Mouse (Mus musculus) forebrain, embryonic 11.5 days (tissue): ENCODE data around the gene Wdr45. TPM values are rescaled to one million over a fixed set of nuclear protein-coding genes. Genes with fewer than 3 reads are reported as not detected.

ENCODE experiments used
- ATAC-seq: fragments of 200-750 bp; cut with Nextera tagmentation; replicated peaks from 2 replicates; pipeline ENCODE4 v1.8.0; 2017; ENCODE audit warnings: moderate TSS enrichment; ENCODE audit not compliant: low FRiP score
- DNase-seq: peaks from one replicate; pipeline ENCODE4 v3.0.0-alpha.2; 2017; ENCODE audit warnings: low spot score
- H3K27ac ChIP-seq: fragments of 300-500 bp; sonication (generic); 2 replicates; pipeline ENCODE4 v1.5.1; 2014; ENCODE audit warnings: low read depth, low read length
- H3K27me3 ChIP-seq: fragments of 300-500 bp; sonication (generic); 2 replicates; pipeline ENCODE4 v1.6.1; 2014; ENCODE audit warnings: mild to moderate bottlenecking, low read length, mixed read lengths; ENCODE audit not compliant: control insufficient read depth, insufficient read depth
- H3K36me3 ChIP-seq: fragments of 300-500 bp; sonication (generic); 2 replicates; pipeline ENCODE4 v1.6.1; 2014; ENCODE audit warnings: mild to moderate bottlenecking, low read length, moderate library complexity, mixed read lengths; ENCODE audit not compliant: control insufficient read depth, insufficient read depth
- H3K4me1 ChIP-seq: fragments of 300-500 bp; sonication (generic); replicated peaks from 2 replicates; pipeline ENCODE4 v1.6.1; 2014; ENCODE audit warnings: low read length, mixed read lengths; ENCODE audit not compliant: control insufficient read depth, insufficient read depth
- H3K4me2 ChIP-seq: fragments of 300-500 bp; sonication (generic); 2 replicates; pipeline ENCODE4 v1.6.1; 2014; ENCODE audit warnings: low read depth, mild to moderate bottlenecking, low read length, moderate library complexity, mixed read lengths; ENCODE audit not compliant: severe bottlenecking
- H3K4me3 ChIP-seq: fragments of 300-500 bp; sonication (generic); 2 replicates; pipeline ENCODE4 v1.5.1; 2014; ENCODE audit warnings: low read depth, low read length
- H3K9ac ChIP-seq: fragments of 300-500 bp; sonication (generic); 2 replicates; pipeline ENCODE4 v1.6.1; 2014; ENCODE audit warnings: low read length
- H3K9me3 ChIP-seq: fragments of 300-500 bp; sonication (generic); 2 replicates; pipeline ENCODE4 v1.6.1; 2016; ENCODE audit warnings: low read length, mixed read lengths; ENCODE audit not compliant: control insufficient read depth
- WGBS: fragments of 180-500 bp; shearing (Covaris S2); extraction: QIAGEN DNeasy Blood & Tissue Kit; methylation state at CpG from one replicate; pipeline ENCODE4 v1.1.7; 2014; 5-methylcytosine and 5-hydroxymethylcytosine counted together
- polyA plus RNA-seq: library from polyadenylated mRNA; unstranded; fragments of >200 nt; fragmentation: Nextera tagmentation; extraction: Ambion mirVana; gene quantifications from 2 replicates; pipeline ENCODE4 v1.2.1, GENCODE M21; 2014

Wdr45 gene
- polyA plus RNA-seq, 1 experiment from 2014 or later: 17.2 TPM

DNA sequence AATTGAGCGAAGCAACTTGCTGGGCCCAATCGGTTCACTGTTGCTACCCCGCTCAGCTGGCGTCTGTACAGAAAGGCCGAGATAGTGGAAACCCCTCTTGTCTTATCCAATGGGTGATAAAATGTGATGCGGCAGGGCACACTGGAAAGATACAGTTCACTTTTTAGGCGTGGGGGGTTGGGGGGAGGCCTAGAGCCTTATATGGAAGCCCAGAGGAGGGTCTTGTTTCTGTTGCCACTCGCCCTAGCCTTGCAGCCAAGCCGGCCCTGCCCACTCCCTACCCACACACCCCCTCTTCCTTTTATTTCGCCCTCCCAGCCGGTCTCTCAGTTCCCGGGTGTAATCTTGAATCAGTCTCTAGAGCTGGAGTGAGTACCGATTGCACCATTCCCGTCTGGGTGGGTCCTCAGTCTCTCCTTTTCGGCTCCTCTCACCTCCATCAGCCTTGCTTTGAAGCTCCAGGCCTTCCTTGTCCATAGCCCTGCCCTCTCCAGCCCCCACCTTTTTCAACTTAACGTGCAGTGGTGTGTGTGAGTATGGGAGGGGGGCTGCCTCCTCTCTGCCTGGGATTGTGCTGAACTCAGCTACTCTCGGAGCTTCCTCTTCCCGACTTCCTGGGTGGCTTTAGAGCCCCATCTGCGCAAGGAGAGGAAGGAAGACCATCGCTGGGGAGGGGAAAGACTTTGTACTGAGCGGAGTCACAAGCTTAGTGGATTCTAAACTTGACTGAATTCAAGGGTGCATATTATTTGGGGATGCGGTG is 49.7 kb downstream of the Wdr45 start:
- 19% methylated on average over 21 of the region's 22 CpGs for WGBS

DNA sequence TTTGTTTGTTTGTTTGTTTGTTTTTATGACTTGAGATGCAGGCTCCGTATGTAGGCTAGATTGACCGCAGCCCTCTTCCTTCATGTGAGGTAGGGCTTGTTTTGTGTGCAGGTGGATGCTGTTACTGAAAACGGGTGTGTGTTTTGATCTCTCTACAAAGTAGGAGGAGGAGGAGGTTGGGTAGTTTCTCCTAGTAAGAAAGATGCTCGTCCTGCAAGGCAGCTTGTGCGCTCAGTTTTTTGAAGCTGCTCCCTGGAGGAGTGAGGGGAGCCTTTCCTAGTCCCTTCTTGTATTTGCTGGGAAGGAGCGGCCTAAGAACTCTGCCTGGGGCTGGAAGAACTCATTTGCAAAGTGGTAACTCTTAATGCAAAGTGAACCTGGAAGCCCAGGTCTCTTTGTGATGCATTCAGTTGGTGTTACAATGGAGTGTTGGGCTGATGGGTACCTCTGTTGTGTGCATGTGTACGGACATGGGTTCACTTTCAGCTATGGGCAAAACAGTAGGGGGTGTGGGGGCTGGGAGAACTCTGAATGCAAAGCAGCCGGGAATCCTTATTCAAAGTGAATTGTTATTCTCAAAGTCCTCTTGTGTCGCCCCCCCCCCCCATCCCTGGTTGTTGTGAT is 50.6 kb downstream of the Wdr45 start:
- Histone ChIP-seq H3K36me3 (no peaks in the 10 kb centered on the region; the same call in 1 of the 2 replicates), H3K4me2 (peak overlapping the region; percentile 68), H3K9ac (no peak overlapping the region), H3K27me3 (no peaks in the 10 kb centered on the region), H3K4me3 (peak overlapping the region; percentile 58), H3K9me3 (no peaks in the 10 kb centered on the region), H3K27ac (no peak overlapping the region), H3K4me1 (peaks cover 2% of the 10 kb centered on the region; the same call in 1 of the 2 replicates)
- WGBS: 13% methylated on average over 9 of the region's 9 CpGs
- DNase-seq: no peak
- no peak for ATAC-seq

More for the DNA sequence above, 49.7 kb downstream of the Wdr45 start:
- Histone ChIP-seq H3K4me2 (peak overlapping the region; percentile 68), H3K4me1 (peaks cover 2% of the 10 kb centered on the region; the same call in 1 of the 2 replicates), H3K27ac (no peak overlapping the region), H3K9ac (peak overlapping the region; percentile 51), H3K27me3 (no peaks in the 10 kb centered on the region), H3K9me3 (no peaks in the 10 kb centered on the region), H3K36me3 (no peaks in the 10 kb centered on the region; the same call in 1 of the 2 replicates), H3K4me3 (peak overlapping the region; percentile 58)
- ATAC-seq (no peak; the same call in 1 of the 2 replicates), DNase-seq (peak; percentile 55)

DNA sequence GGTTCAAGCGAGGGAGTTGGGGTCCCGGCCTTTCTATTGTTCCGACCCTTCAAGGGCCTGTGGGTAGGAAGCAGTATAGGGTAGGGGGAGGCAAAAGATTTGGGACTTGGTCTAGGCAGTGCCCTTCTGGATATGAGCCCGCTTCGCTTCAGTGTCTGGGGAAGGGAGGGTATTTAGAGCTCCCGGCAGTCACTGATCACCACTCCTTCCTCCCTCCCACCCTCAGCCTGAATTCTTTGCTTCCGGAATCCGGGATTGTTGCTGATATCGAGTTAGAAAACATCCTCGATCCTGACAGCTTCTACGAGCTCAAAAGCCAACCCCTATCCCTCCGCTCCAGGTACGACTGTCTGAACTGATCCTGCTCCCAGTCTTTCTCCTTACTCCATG is 51.1 kb downstream of the Wdr45 start:
- Histone ChIP-seq H3K4me3 (peak overlapping the region; percentile 58), H3K9ac (no peak overlapping the region), H3K27me3 (no peaks in the 10 kb centered on the region), H3K27ac (no peak overlapping the region), H3K36me3 (no peaks in the 10 kb centered on the region; the same call in 1 of the 2 replicates), H3K4me2 (peak overlapping the region; percentile 68; the same call in 1 of the 2 replicates), H3K9me3 (no peaks in the 10 kb centered on the region), H3K4me1 (peaks cover 2% of the 10 kb centered on the region; the same call in 1 of the 2 replicates)
- ATAC-seq (no peak), DNase-seq (no peak)
- WGBS: 23% methylated on average over 11 of the region's 13 CpGs

DNA sequence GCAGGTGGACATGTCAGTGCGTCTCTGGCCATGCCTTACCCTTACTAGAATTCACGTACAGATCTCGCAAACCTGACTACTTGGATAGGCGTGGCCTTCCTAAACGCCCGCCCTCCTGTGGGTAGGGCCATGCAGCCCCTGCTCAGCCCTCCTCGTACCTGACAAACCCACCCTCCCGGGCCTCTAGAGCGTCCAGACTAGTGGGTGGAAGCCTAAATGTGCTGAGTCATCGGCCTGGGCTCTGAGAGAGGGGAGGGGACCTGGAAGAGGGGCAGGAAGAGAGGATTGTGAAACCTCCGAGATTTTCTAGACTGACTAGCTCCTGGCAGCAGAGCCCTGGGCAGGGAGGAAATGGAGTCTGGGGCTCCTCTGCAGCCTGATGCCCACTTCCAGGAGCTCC is 51.6 kb downstream of the Wdr45 start:
- Histone ChIP-seq H3K36me3 (no peaks in the 10 kb centered on the region; the same call in 1 of the 2 replicates), H3K9me3 (no peaks in the 10 kb centered on the region), H3K27ac (no peak overlapping the region), H3K9ac (no peak overlapping the region), H3K4me3 (peak overlapping the region; percentile 58), H3K4me1 (peaks cover 2% of the 10 kb centered on the region; the same call in 1 of the 2 replicates), H3K27me3 (no peaks in the 10 kb centered on the region), H3K4me2 (peak overlapping the region; percentile 68; the same call in 1 of the 2 replicates)
- 11% methylated on average over 11 of the region's 11 CpGs for WGBS
- ATAC-seq (no peak; the same call in 1 of the 2 replicates), DNase-seq (peak; percentile 56)

GRCm38 (mm10) chrX:7769302-7770017 is 55.3 kb downstream of the Wdr45 start:
- Histone ChIP-seq H3K9ac (no peak overlapping the region), H3K36me3 (no peaks in the 10 kb centered on the region; the same call in 1 of the 2 replicates), H3K4me3 (no peak overlapping the region), H3K4me2 (no peak overlapping the region), H3K27ac (no peak overlapping the region), H3K9me3 (no peaks in the 10 kb centered on the region), H3K27me3 (no peaks in the 10 kb centered on the region), H3K4me1 (peaks cover 2% of the 10 kb centered on the region; the same call in 1 of the 2 replicates)
- ATAC-seq (no peak), DNase-seq (no peak)
- WGBS: 94% methylated on average over 7 of the region's 7 CpGs

DNA sequence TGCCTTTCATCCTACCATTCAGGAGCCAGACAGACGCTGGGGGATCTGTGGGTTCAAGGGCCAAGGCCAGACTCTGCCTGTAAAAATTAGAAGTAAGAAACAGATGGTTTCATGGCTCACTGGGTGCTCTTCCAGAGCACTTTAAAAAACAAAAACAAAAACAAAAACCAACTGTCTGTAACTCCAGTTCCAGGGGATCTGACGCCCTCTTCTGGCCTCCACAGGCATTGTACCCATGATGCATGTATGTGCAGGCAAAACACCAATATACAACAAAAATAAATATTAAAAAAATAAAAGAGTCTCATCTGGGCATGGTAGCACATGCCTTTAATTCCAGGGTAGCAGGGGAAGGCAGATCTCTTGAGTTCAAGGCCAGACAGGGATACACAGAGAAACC is 58.6 kb downstream of the Wdr45 start:
- 39% methylated on average over 2 of the region's 2 CpGs for WGBS
- Histone ChIP-seq H3K27ac (no peak overlapping the region), H3K9me3 (no peaks in the 10 kb centered on the region), H3K4me3 (no peak overlapping the region), H3K36me3 (no peaks in the 10 kb centered on the region; the same call in 1 of the 2 replicates), H3K9ac (no peak overlapping the region), H3K4me1 (no peaks in the 10 kb centered on the region), H3K4me2 (no peak overlapping the region), H3K27me3 (no peaks in the 10 kb centered on the region)
- ATAC-seq (no peak), DNase-seq (no peak)

GRCm38 (mm10) chrX:7775501-7776205 is 61.5 kb downstream of the Wdr45 start:
- Histone ChIP-seq H3K36me3 (no peaks in the 10 kb centered on the region), H3K4me1 (no peaks in the 10 kb centered on the region), H3K27ac (no peak overlapping the region), H3K27me3 (no peaks in the 10 kb centered on the region), H3K9ac (no peak overlapping the region), H3K4me3 (no peak overlapping the region), H3K4me2 (no peak overlapping the region), H3K9me3 (no peaks in the 10 kb centered on the region)
- no peak for ATAC-seq
- 73% methylated on average over 9 of the region's 9 CpGs for WGBS
- DNase-seq: no peak
